Mouse (Mus musculus) kidney, adult 2 months (tissue): ENCODE measurements around the gene Il21. TPM values are rescaled to one million over a fixed set of nuclear protein-coding genes. Genes with fewer than 3 reads are reported as not detected.

Experiments
- DNase-seq: peaks from one replicate; pipeline ENCODE4 v3.0.0; 2021
- H3K27ac ChIP-seq: fragments of 200-500 bp; 2 replicates; pipeline ENCODE4 v1.5.1; 2012; ENCODE audit warnings: low read depth, low read length, control low read depth, inconsistent platforms; ENCODE audit not compliant: insufficient read depth
- H3K27me3 ChIP-seq: fragments of 200-500 bp; replicated peaks from 2 replicates; pipeline ENCODE4 v1.6.1; 2012; ENCODE audit warnings: mild to moderate bottlenecking, moderate library complexity, low read length, inconsistent platforms; ENCODE audit not compliant: control insufficient read depth, insufficient read depth
- H3K36me3 ChIP-seq: fragments of 200-500 bp; 2 replicates; pipeline ENCODE4 v1.6.1; 2012; ENCODE audit warnings: mild to moderate bottlenecking, moderate library complexity, low read length, inconsistent platforms; ENCODE audit not compliant: control insufficient read depth, insufficient read depth
- H3K4me1 ChIP-seq: fragments of 200-500 bp; 2 replicates; pipeline ENCODE4 v1.6.1; 2011; ENCODE audit warnings: low read length; ENCODE audit not compliant: control insufficient read depth, insufficient read depth
- H3K4me3 ChIP-seq: fragments of 200-500 bp; 2 replicates; pipeline ENCODE4 v1.5.1; 2011; ENCODE audit warnings: mild to moderate bottlenecking, low read depth, low read length, control low read depth; ENCODE audit not compliant: insufficient read depth
- CTCF ChIP-seq: fragments of 200-500 bp; conservative IDR thresholded peaks from 2 replicates; pipeline ENCODE4 v1.5.1; 2011; ENCODE audit warnings: low read depth, mild to moderate bottlenecking, control low read depth, low read length, moderate library complexity, mixed read lengths; ENCODE audit not compliant: insufficient read depth, insufficient read length
- POLR2A ChIP-seq: fragments of 200-500 bp; IDR thresholded peaks from one replicate; pipeline ENCODE4 v1.6.1; 2011; ENCODE audit warnings: low read depth, low read length, control low read depth
- WGBS: fragments of 180-500 bp; shearing (Covaris S2); methylation state at CpG from one replicate; pipeline ENCODE4 v1.1.7; 2018; 5-methylcytosine and 5-hydroxymethylcytosine counted together
- polyA plus RNA-seq: library from polyadenylated mRNA; depleted of rRNA; stranded (reverse); fragments of >200 nt; gene quantifications from 2 replicates; pipeline ENCODE4 v1.2.3, GENCODE M21; 2012; rRNA removed

Il21 gene
- not detected in 2 replicates for polyA plus RNA-seq

DNA sequence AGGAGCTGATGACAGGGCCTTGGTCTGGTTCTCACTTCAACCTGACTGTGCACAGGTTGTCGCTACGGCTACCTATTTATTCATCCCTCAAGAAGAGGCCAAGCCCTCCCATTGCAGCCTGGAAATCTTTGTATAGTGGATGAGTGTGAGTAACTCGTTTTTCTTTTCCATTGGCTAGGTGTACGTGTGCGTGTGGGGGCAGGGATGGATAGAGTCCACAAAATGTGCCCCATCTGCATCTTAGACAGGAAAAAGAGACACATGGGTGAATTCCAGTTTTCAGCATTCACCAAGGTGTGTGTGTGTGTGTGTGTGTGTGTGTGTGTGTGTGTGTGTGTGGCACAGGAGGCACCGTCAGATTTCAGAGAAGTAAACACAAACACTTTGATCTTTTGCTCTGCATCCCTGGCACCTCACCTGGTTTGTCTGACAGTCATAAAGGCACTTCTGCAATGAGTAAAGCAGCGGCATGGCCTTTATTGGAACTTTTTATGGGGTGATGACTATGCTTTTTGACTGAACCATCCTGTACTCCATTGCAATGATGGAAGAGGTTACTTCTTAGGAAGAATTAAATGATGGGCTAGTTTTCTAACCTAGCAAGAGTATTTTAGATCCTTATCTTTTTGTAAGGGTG is at the start of gene Il21:
TSS of gene Il21 (minus strand) at position 51 of the 637 bp plus-strand sequence.
- Histone ChIP-seq H3K36me3 (no peaks in the 10 kb centered on the region), H3K4me1 (no peaks in the 10 kb centered on the region), H3K27ac (no peak within 1 kb of the TSS), H3K4me3 (no peak within 1 kb of the TSS), H3K27me3 (no peaks in the 10 kb centered on the region)
- TF ChIP-seq CTCF (no peak), POLR2A (no peak)
- 86% methylated on average over 7 of the region's 7 CpGs for WGBS
- no peak for DNase-seq

DNA sequence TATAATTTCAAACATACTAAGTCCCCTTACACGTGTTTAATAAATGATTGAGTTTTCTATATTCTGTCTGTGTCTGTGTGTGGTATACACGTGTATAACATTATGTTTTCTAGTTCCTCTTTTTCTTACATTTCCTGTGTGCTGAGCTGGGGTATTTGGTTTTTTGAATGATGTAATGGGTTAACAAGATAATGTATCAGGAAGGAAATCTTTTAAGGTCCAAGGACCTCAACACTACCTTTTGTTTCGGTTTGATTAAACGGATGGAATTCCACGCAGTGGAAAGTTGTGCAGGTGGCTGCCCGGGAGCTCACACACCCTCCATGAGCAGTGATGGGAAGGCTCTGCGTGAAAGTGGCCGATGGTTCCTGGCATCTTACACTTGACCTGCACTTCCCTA is 48.4 kb upstream of the Il21 start:
- H3K4me1 ChIP-seq, result no peaks in the 10 kb centered on the region
- no peaks in the 10 kb centered on the region for H3K27me3 ChIP-seq
- no peak overlapping the region for H3K4me3 ChIP-seq
- no peak overlapping the region for H3K27ac ChIP-seq
- DNase-seq, result no peak
- no peaks in the 10 kb centered on the region for H3K36me3 ChIP-seq
- 59% methylated on average over 8 of the region's 8 CpGs for WGBS
- no peak for TF ChIP-seq POLR2A
- no peak for TF ChIP-seq CTCF

DNA sequence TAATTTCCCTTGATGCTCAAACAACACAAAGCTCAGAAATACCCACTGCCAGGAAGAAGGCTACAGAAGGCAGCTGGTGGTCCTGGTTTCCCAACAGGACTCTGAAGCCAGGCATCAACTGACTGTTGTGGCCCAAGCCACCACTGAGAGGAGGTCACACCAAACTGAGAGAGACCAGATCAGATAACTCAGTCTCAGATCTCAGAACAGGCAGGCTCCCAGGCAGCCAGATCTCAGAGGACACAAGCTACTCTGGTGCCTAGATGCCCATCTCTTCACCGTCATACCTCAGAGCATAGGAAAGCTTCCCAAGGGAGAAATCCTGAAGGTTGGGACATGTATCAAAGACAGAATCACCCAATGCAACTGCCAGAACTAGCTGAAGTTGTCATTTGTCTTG is 47.8 kb upstream of the Il21 start:
- Histone ChIP-seq H3K27me3 (no peaks in the 10 kb centered on the region), H3K36me3 (no peaks in the 10 kb centered on the region), H3K27ac (no peak overlapping the region), H3K4me1 (no peaks in the 10 kb centered on the region), H3K4me3 (no peak overlapping the region)
- no peak for DNase-seq
- no peak for TF ChIP-seq CTCF
- TF ChIP-seq POLR2A, result no peak
- WGBS, result 87% methylated on average over 1 of the region's 1 CpGs

DNA sequence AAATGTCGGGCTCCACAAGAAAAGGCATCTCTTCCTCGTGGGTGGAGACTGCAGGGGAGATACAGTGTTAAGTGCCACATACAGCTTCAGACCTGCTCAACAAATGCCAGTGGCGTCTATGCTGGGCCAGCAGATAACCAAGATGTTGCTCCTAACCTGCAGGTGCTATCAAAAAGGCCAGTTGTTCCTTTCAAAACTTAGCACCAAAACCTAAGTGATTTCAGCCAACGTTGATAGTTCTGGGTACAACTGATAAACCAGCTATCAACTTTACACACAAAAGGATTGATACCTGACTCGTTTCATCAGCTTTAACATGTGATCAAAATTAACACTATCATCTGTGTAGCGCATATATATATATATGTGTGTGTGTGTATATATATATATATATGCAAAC is 42.2 kb upstream of the Il21 start:
- Histone ChIP-seq H3K36me3 (no peaks in the 10 kb centered on the region), H3K27me3 (no peaks in the 10 kb centered on the region), H3K27ac (no peak overlapping the region), H3K4me3 (no peak overlapping the region), H3K4me1 (no peaks in the 10 kb centered on the region)
- 83% methylated on average over 6 of the region's 6 CpGs for WGBS
- TF ChIP-seq POLR2A (no peak), CTCF (no peak)
- DNase-seq, result no peak

DNA sequence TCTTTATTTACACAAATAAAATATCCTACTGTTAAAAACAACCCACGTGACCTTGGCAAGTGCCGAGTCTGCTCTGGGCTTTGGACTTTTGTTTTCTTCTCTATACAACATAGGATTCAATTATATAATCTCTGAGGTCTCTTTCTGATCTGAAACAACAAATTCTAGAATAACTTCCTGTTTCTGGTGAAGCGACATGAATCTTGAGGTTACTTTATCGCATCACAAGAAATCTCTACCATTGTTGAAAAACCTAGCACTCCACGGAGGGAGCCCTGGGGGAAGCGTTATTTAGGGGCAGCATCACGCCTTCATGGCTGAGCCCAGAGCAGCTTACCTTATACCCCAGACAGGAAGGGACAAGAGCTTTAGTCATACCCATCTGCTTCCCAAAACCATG is 40.7 kb upstream of the Il21 start:
- 80% methylated on average over 7 of the region's 7 CpGs for WGBS

DNA sequence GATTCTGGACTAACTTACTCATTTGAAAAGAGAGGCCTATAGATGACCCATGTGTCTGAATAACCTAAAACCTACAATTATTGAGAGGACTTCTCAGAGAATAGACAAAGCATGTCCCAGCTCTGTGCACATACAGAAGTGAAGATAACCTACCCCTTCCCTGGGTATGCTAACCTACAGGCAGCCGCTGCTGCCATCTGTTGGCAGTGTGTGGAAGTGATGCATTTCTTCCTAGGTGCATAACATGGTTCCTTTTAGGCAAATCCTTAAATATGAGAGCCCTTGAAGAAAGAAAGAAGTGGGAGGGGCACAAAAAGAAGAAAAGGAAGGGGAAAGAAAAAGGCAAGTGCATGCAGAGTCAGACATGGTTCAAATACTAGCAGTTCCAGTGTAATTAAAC is 38.8 kb upstream of the Il21 start:
- H3K36me3 ChIP-seq, result no peaks in the 10 kb centered on the region
- H3K27me3 ChIP-seq, result no peaks in the 10 kb centered on the region
- H3K4me1 ChIP-seq, result no peaks in the 10 kb centered on the region
- no peak overlapping the region for H3K4me3 ChIP-seq
- DNase-seq, result peak; percentile 50
- peak; percentile 80 for TF ChIP-seq CTCF
- TF ChIP-seq POLR2A, result no peak
- no peak overlapping the region for H3K27ac ChIP-seq
- WGBS, result 15% methylated on average over 1 of the region's 1 CpGs

More for the DNA sequence above, 40.7 kb upstream of the Il21 start:
- Histone ChIP-seq H3K4me1 (no peaks in the 10 kb centered on the region), H3K27ac (no peak overlapping the region), H3K4me3 (no peak overlapping the region), H3K27me3 (no peaks in the 10 kb centered on the region), H3K36me3 (no peaks in the 10 kb centered on the region)
- no peak for DNase-seq
- TF ChIP-seq POLR2A (no peak), CTCF (no peak)

DNA sequence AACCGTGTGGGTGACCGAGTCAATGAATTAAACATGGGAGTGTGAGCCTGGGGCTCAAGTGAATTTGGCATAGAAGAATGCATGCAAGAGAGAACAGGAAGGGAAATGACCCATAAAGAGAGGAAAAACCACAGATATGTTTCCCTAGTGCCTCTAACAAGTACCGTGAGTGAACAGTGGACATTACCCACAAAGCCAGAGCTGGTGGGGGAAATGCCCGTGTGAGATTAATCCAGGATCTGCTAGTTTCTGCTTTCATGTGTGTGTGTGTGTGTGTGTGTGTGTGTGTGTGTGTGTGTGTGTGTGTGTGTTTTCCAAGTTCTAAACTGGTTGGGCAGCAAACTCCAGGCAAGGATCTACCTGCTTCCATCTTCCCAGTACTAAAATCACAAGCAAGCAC is 37.5 kb upstream of the Il21 start:
- Histone ChIP-seq H3K27me3 (no peaks in the 10 kb centered on the region), H3K4me3 (no peak overlapping the region), H3K36me3 (no peaks in the 10 kb centered on the region), H3K4me1 (no peaks in the 10 kb centered on the region), H3K27ac (no peak overlapping the region)
- 49% methylated on average over 4 of the region's 4 CpGs for WGBS
- DNase-seq, result peak; percentile 52
- no peak for TF ChIP-seq CTCF
- no peak for TF ChIP-seq POLR2A
